Mouse (Mus musculus): Measurements from ENCODE around the gene Ak7. TPM values are rescaled to one million over a fixed set of nuclear protein-coding genes. Genes with fewer than 3 reads are reported as not detected.

The Ak7 gene
- polyA plus RNA-seq, 2 experiments, result 0.04 TPM; not detected in 1

DNA sequence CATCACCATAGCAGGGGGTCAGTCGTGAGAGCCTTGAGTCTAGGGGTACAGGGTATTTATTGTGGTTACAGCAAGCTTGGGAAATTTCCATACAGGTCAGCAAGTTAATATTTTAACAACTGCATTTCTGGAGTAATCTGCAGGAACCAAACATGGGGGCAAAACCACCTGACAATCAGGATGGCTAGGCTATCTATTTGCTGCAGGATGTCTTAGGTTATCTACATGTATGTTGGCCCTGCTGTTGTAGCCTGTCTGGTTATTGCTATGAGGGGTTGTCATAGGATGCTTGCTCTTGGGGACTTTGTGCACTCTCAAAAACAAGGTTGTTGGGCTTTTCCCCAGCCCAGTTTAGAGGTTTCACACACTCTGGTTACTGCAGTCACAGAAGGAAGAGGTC is 18.8 kb downstream of the Ak7 start:
- DNase-seq (ENCODE audit: low read depth in 3 of 3, low spot score in 3 of 3) (peak; percentile 41 to 49 (median 49)), ATAC-seq (ENCODE audit: insufficient read depth) (peak; percentile 73)
- Histone ChIP-seq H3K4me3 (ENCODE audit: insufficient read depth in 1 of 2, low read depth in 2 of 2, low read length in 2 of 2) (no peak overlapping the region), H3K4me1 (replicated peaks; ENCODE audit: control insufficient read depth in 2 of 2, insufficient read depth in 2 of 2, low read length in 1 of 2) (peaks cover 23 to 40% of the 10 kb centered on the region in 2 experiments), H3K9me3 (ENCODE audit: control insufficient read depth, low read length) (no peaks in the 10 kb centered on the region), H3K27ac (peak overlapping the region; percentile 60), H3K36me3 (replicated peaks; ENCODE audit: control insufficient read depth, insufficient read depth, low read depth) (no peaks in the 10 kb centered on the region), H3K27me3 (ENCODE audit: control insufficient read depth, insufficient read depth, low read length) (no peaks in the 10 kb centered on the region), H3K4me2 (ENCODE audit: low read depth) (peak overlapping the region; percentile 42), H3K9ac (replicated peaks) (no peak overlapping the region; the same call in 1 of the 2 replicates)
- WGBS (ENCODE audit: insufficient replicate concordance), result 5% methylated on average over 1 of the region's 1 CpGs
- TF ChIP-seq EP300 (IDR thresholded peaks at IDR 0.05; ENCODE audit: low read depth) (peak; percentile 85), CTCF (IDR thresholded peaks at IDR 0.05; ENCODE audit: low read depth) (no peak)

DNA sequence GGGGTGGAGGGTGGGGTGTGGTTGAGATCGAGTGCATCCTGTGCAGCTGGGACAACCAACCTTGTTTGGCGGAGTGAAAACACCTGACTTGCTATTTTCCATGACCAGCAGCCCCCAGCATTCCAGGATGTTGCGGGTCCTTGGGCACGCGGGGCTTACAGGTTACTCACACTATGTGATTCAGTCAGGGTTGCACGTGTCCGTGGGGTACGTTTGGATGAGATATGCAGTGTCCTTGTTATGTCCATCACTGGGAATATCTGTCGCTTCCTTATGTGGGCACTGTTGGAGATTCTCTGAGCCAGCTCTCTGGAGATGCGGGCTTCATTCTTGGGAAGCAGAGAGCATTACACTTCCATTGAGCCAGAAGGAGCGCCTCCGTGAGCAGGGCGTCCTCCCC is 20.0 kb downstream of the Ak7 start:
- Histone ChIP-seq H3K9me3 (ENCODE audit: control insufficient read depth, low read length) (no peaks in the 10 kb centered on the region), H3K27ac (no peak overlapping the region), H3K9ac (replicated peaks) (no peak overlapping the region), H3K36me3 (replicated peaks; ENCODE audit: control insufficient read depth, insufficient read depth, low read depth) (no peaks in the 10 kb centered on the region), H3K4me3 (ENCODE audit: insufficient read depth in 1 of 2, low read depth in 2 of 2, low read length in 2 of 2) (no peak overlapping the region), H3K4me1 (replicated peaks; ENCODE audit: control insufficient read depth in 2 of 2, insufficient read depth in 2 of 2, low read length in 1 of 2) (peaks cover 23 to 40% of the 10 kb centered on the region in 2 experiments), H3K27me3 (ENCODE audit: control insufficient read depth, insufficient read depth, low read length) (no peaks in the 10 kb centered on the region), H3K4me2 (ENCODE audit: low read depth) (no peak overlapping the region)
- no peak for ATAC-seq (ENCODE audit: insufficient read depth)
- WGBS (ENCODE audit: insufficient replicate concordance), result 79% methylated on average over 13 of the region's 13 CpGs
- TF ChIP-seq CTCF (IDR thresholded peaks at IDR 0.05; ENCODE audit: low read depth) (no peak), EP300 (IDR thresholded peaks at IDR 0.05; ENCODE audit: low read depth) (no peak)
- DNase-seq (ENCODE audit: low read depth in 3 of 3, low spot score in 3 of 3), result no peak

DNA sequence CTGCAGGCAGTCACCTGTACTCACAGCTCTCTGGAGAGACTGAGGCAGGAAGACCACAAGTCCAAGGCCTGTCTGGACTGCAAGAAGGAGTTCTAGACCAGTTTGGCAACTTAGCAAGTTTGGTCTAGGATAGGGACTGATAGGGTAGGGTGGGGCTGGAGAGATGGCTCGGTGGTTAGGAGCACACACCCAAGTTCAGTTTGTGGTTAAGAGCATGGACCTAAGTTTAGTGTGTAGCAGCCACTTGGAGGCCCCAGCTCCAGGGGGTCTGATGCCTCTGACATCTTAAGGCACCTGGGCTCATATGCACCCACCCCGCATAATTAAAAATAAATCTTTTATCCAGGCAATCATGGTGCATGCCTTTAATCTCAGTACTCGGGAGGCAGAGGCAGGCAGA is 21.5 kb downstream of the Ak7 start:
- Histone ChIP-seq H3K9me3 (ENCODE audit: control insufficient read depth, low read length) (no peaks in the 10 kb centered on the region), H3K27me3 (ENCODE audit: control insufficient read depth, insufficient read depth, low read length) (no peaks in the 10 kb centered on the region), H3K4me2 (ENCODE audit: low read depth) (peak overlapping the region; percentile 5; the same call in 1 of the 2 replicates), H3K27ac (peak overlapping the region; percentile 27), H3K36me3 (replicated peaks; ENCODE audit: control insufficient read depth, insufficient read depth, low read depth) (no peaks in the 10 kb centered on the region), H3K9ac (replicated peaks) (no peak overlapping the region), H3K4me1 (replicated peaks; ENCODE audit: control insufficient read depth in 2 of 2, insufficient read depth in 2 of 2, low read length in 1 of 2) (peaks cover 23 to 44% of the 10 kb centered on the region in 2 experiments), H3K4me3 (ENCODE audit: insufficient read depth in 1 of 2, low read depth in 2 of 2, low read length in 2 of 2) (no peak overlapping the region)
- no peak for TF ChIP-seq CTCF (IDR thresholded peaks at IDR 0.05; ENCODE audit: low read depth)
- TF ChIP-seq EP300 (IDR thresholded peaks at IDR 0.05; ENCODE audit: low read depth), result peak; percentile 43; the same call in 1 of the 2 replicates
- 14% methylated on average over 3 of the region's 3 CpGs for WGBS (ENCODE audit: insufficient replicate concordance)
- DNase-seq (ENCODE audit: low read depth in 3 of 3, low spot score in 3 of 3), result peak in 2 of 3 experiments; percentile 34 to 53
- ATAC-seq (ENCODE audit: insufficient read depth), result peak; percentile 80

DNA sequence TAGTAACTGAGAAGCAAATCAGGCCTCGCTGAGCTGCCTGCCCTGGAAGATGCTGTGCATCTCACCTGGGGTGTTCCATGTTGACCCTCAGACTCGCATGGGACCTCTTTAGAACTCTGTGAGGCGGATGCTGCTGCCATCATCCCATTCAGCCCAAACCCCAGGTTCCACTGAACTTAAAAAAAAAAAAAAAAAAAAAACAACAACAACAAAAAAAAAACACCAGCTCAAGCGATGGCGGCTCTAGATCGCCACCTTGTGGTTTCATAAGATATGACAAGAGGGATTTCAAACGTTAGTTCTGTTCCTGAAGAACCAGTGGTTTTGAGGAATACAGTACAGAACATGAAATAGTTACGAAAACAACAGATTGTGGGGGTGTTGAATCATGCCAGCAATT is 22.2 kb downstream of the Ak7 start:
- peak; percentile 38 to 56 (median 47) for DNase-seq (ENCODE audit: low read depth in 3 of 3, low spot score in 3 of 3)
- no peak overlapping the region for H3K9ac ChIP-seq (replicated peaks)
- WGBS (ENCODE audit: insufficient replicate concordance), result 18% methylated on average over 8 of the region's 8 CpGs
- no peaks in the 10 kb centered on the region for H3K27me3 ChIP-seq (ENCODE audit: control insufficient read depth, insufficient read depth, low read length)
- no peaks in the 10 kb centered on the region for H3K9me3 ChIP-seq (ENCODE audit: control insufficient read depth, low read length)
- no peak overlapping the region for H3K4me3 ChIP-seq (ENCODE audit: insufficient read depth in 1 of 2, low read depth in 2 of 2, low read length in 2 of 2)
- TF ChIP-seq CTCF (IDR thresholded peaks at IDR 0.05; ENCODE audit: low read depth) (peak; percentile 79), EP300 (IDR thresholded peaks at IDR 0.05; ENCODE audit: low read depth) (no peak)
- no peaks in the 10 kb centered on the region for H3K36me3 ChIP-seq (replicated peaks; ENCODE audit: control insufficient read depth, insufficient read depth, low read depth)
- no peak overlapping the region for H3K4me2 ChIP-seq (ENCODE audit: low read depth)
- peaks cover 23 to 44% of the 10 kb centered on the region in 2 experiments for H3K4me1 ChIP-seq (replicated peaks; ENCODE audit: control insufficient read depth in 2 of 2, insufficient read depth in 2 of 2, low read length in 1 of 2)
- H3K27ac ChIP-seq, result peak overlapping the region; percentile 5
- no peak for ATAC-seq (ENCODE audit: insufficient read depth)

DNA sequence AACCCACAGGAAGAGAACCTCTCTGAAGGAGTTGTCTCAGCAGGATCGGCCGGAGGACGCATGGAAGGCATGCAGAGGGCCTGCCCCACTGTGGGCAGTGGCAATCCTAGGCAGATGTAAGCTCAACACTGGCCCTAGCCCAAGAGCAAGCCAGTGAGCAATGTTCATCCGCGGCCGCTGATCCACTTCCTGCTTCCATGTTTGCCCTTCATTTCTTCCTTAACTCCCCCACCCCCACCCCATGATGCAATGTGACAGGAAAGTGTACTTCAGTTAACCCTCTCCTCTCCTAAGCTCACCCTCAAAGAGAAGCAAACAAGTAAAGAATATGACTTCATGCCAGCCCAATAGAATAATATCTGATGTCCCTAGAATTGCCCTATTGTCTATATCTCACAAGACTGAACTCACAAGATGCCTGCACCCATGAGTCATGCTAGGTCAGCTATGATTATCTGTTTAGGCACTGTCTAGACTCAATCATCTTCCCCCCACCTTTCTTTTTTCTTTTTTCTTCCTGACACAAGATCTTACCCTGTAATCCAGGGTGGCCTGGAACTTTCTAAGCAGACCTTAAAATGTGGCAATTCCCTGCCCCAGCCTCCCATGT is 25.2 kb downstream of the Ak7 start:
- 56% methylated on average over 6 of the region's 6 CpGs for WGBS (ENCODE audit: insufficient replicate concordance)
- Histone ChIP-seq H3K4me3 (ENCODE audit: insufficient read depth in 1 of 2, low read depth in 2 of 2, low read length in 2 of 2) (no peak overlapping the region), H3K9ac (replicated peaks) (no peak overlapping the region), H3K27me3 (ENCODE audit: control insufficient read depth, insufficient read depth, low read length) (no peaks in the 10 kb centered on the region), H3K27ac (no peak overlapping the region), H3K9me3 (ENCODE audit: control insufficient read depth, low read length) (no peaks in the 10 kb centered on the region), H3K36me3 (replicated peaks; ENCODE audit: control insufficient read depth, insufficient read depth, low read depth) (no peaks in the 10 kb centered on the region), H3K4me2 (ENCODE audit: low read depth) (no peak overlapping the region), H3K4me1 (replicated peaks; ENCODE audit: control insufficient read depth in 2 of 2, insufficient read depth in 2 of 2, low read length in 1 of 2) (peaks cover 15 to 27% of the 10 kb centered on the region in 2 experiments)
- TF ChIP-seq CTCF (IDR thresholded peaks at IDR 0.05; ENCODE audit: low read depth) (no peak), EP300 (IDR thresholded peaks at IDR 0.05; ENCODE audit: low read depth) (no peak)
- no peak for DNase-seq (ENCODE audit: low read depth in 3 of 3, low spot score in 3 of 3)
- ATAC-seq (ENCODE audit: insufficient read depth), result no peak

Measured in liver, embryonic 14.5 days (tissue).